Mouse (Mus musculus) cerebellum, adult (tissue): Measurements from ENCODE around the gene Creb3l2.
"Not testable (repeated sequence)": the region's sequence is repeated elsewhere in the genome, so short reads cannot be mapped to it uniquely, and the experiment has no call there.

Experiments used
- ATAC-seq: cut with Nextera tagmentation; 2 replicates; pipeline ENCODE4 v1.9.2; 2017; ENCODE audit warnings: mild to moderate bottlenecking, moderate library complexity, mixed read lengths; ENCODE audit not compliant: insufficient number of reproducible peaks, low FRiP score, low TSS enrichment

The Creb3l2 gene

GRCm38 (mm10) chr6:37442041-37442667 is at the start of gene Creb3l2:
Gene Creb3l2, minus strand, starts transcription at chr6:37442146.
- ATAC-seq: peak; percentile 98

- no peak for ATAC-seq
Measured at GRCm38 (mm10) chr6:37486502-37486901, 44.6 kb upstream of the Creb3l2 start.

GRCm38 (mm10) chr6:37484588-37485070 is 42.7 kb upstream of the Creb3l2 start:
- ATAC-seq: no peak

GRCm38 (mm10) chr6:37483262-37483661 is 41.3 kb upstream of the Creb3l2 start:
- no peak for ATAC-seq

GRCm38 (mm10) chr6:37481147-37481546 is 39.2 kb upstream of the Creb3l2 start:
- ATAC-seq: no peak

GRCm38 (mm10) chr6:37480008-37480407 is 38.1 kb upstream of the Creb3l2 start:
- no peak for ATAC-seq

- no peak for ATAC-seq
Measured at GRCm38 (mm10) chr6:37478481-37478880, 36.5 kb upstream of the Creb3l2 start.

- ATAC-seq: no peak
Measured at GRCm38 (mm10) chr6:37473674-37474342, 31.9 kb upstream of the Creb3l2 start.

GRCm38 (mm10) chr6:37470216-37470615 is 28.3 kb upstream of the Creb3l2 start:
- no peak for ATAC-seq

GRCm38 (mm10) chr6:37465847-37466246 is 23.9 kb upstream of the Creb3l2 start:
- ATAC-seq: no peak

- ATAC-seq: no peak
Measured at GRCm38 (mm10) chr6:37465356-37465755, 23.4 kb upstream of the Creb3l2 start.

GRCm38 (mm10) chr6:37464585-37464984 is 22.6 kb upstream of the Creb3l2 start:
- peak; percentile 64; the same call in 1 of the 2 replicates for ATAC-seq

GRCm38 (mm10) chr6:37463517-37464482 is 21.9 kb upstream of the Creb3l2 start:
- peak; percentile 99 for ATAC-seq

- no peak for ATAC-seq
Measured at GRCm38 (mm10) chr6:37460681-37461080, 18.7 kb upstream of the Creb3l2 start.

GRCm38 (mm10) chr6:37459656-37460055 is 17.7 kb upstream of the Creb3l2 start:
- ATAC-seq: not testable (repeated sequence)

- ATAC-seq: no peak
Measured at GRCm38 (mm10) chr6:37457990-37458655, 16.2 kb upstream of the Creb3l2 start.

GRCm38 (mm10) chr6:37455540-37455939 is 13.6 kb upstream of the Creb3l2 start:
- no peak for ATAC-seq

GRCm38 (mm10) chr6:37453047-37453446 is 11.1 kb upstream of the Creb3l2 start:
- no peak for ATAC-seq

GRCm38 (mm10) chr6:37451664-37452063 is 9.7 kb upstream of the Creb3l2 start:
- no peak for ATAC-seq
